10 mouse cellular contexts compared by ENCODE assay signal in the genomic region with DNA sequence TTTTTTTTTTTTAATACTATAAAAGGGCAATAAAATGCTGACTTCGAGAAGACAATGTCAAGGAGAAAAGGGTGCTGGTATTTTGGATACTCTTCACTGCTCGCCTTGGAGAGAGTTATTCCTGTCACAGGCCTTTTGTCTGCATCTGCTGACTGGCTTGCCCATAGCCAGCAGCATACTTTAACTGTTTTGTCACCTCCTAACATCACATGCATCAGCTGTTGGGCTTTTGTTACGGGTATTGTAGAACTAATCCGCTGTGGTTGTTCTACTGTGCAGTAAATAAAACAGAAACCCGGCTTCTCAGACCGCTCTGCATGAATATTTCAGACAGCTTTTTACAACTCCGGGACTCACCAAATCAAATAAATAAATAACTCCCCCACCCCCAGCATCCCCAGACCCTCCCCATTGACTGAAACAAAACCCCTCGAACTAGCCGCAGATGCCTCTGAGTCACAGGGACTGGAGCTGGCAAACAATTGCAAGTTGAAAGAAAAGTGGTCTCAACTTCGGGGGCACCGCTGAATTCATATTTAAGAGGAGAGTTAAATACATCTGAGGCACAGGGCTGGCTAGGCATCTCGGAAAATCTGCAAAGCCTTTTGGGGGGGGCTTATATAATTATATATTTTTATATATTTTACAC. TPM values are rescaled to one million over a fixed set of nuclear protein-coding genes. Genes with fewer than 3 reads are reported as not detected.
A peak's percentile ranks its signal among the peaks of the same experiment; 100 is the strongest.
DNase-seq lines count a peak whose midpoint lies in the region; ATAC-seq and TF ChIP-seq lines count a peak whose summit lies in the region.
"Had no signal": no experiment of that assay in that cellular context is flagged by ENCODE, and none has a peak within 500 bp of the region (broad histone marks: within the 10 kb centered on the region; RNA-seq: fewer than 3 reads in every experiment).

No protein-coding gene starts in this region.

- H3K36me3 ChIP-seq in forebrain, embryonic 11.5 days (ENCODE audit: control insufficient read depth, insufficient read depth, low read length) = no peaks in the 10 kb centered on the region
- H3K36me3 ChIP-seq in forebrain, postnatal 0 days (ENCODE audit: insufficient read depth) = no peaks in the 10 kb centered on the region
- H3K36me3 ChIP-seq in embryonic facial prominence, embryonic 13.5 days = no peaks in the 10 kb centered on the region
- H3K36me3 ChIP-seq in heart, embryonic 16.5 days (ENCODE audit: control insufficient read depth, insufficient read depth) = no peaks in the 10 kb centered on the region
- 0 out of 2 replicates have a peak, but pooled peaks cover under 1% of the 10 kb centered on the region for H3K36me3 ChIP-seq in midbrain, embryonic 14.5 days (ENCODE audit: control insufficient read depth, insufficient read depth, low read length)
- H3K36me3 ChIP-seq in intestine, postnatal 0 days (ENCODE audit: control insufficient read depth, insufficient read depth) = no peaks in the 10 kb centered on the region

- peaks cover 14% of the 10 kb centered on the region for H3K4me1 ChIP-seq in forebrain, embryonic 11.5 days (replicated peaks; ENCODE audit: control insufficient read depth, insufficient read depth, low read length)
- no peaks in the 10 kb centered on the region for H3K4me1 ChIP-seq in forebrain, postnatal 0 days (ENCODE audit: insufficient read depth)
- H3K4me1 ChIP-seq in embryonic facial prominence, embryonic 13.5 days = peaks cover 8% of the 10 kb centered on the region
- peaks cover 42% of the 10 kb centered on the region for H3K4me1 ChIP-seq in heart, embryonic 16.5 days (ENCODE audit: control insufficient read depth, insufficient read depth, low read length)
- peaks cover 43% of the 10 kb centered on the region for H3K4me1 ChIP-seq in midbrain, embryonic 14.5 days (ENCODE audit: control insufficient read depth, insufficient read depth, low read length)
- no peaks in the 10 kb centered on the region for H3K4me1 ChIP-seq in intestine, postnatal 0 days (replicated peaks; ENCODE audit: control insufficient read depth, insufficient read depth, low read length)

- ATAC-seq in forebrain, embryonic 11.5 days (replicated peaks; ENCODE audit: low FRiP score) = peak; percentile 55; the same call in 1 of the 2 replicates
- no peak for ATAC-seq in forebrain, postnatal 0 days
- ATAC-seq in embryonic facial prominence, embryonic 13.5 days (ENCODE audit: insufficient number of reproducible peaks, insufficient read depth, low FRiP score, low TSS enrichment, low read depth) = no peak
- peak; percentile 59 for ATAC-seq in heart, embryonic 16.5 days (replicated peaks; ENCODE audit: extremely low read depth, insufficient read depth, low FRiP score)
- ATAC-seq in midbrain, embryonic 14.5 days (ENCODE audit: low FRiP score, low TSS enrichment) = peak; percentile 76; the same call in 1 of the 2 replicates
- no peak for ATAC-seq in intestine, postnatal 0 days
- ATAC-seq in erythroid progenitor cell, adult 5-6 weeks (replicated peaks; ENCODE audit: low FRiP score, poor library complexity, severe bottlenecking) = no peak

- no peaks in the 10 kb centered on the region; the same call in 1 of the 2 replicates for H3K27me3 ChIP-seq in forebrain, embryonic 11.5 days (ENCODE audit: control insufficient read depth, insufficient read depth, low read length)
- H3K27me3 ChIP-seq in forebrain, postnatal 0 days (ENCODE audit: insufficient read depth, low read length) = peaks cover 6% of the 10 kb centered on the region
- H3K27me3 ChIP-seq in embryonic facial prominence, embryonic 13.5 days = peaks cover 12% of the 10 kb centered on the region
- H3K27me3 ChIP-seq in heart, embryonic 16.5 days (ENCODE audit: control insufficient read depth, insufficient read depth, low read length) = no peaks in the 10 kb centered on the region
- no peaks in the 10 kb centered on the region for H3K27me3 ChIP-seq in midbrain, embryonic 14.5 days (ENCODE audit: control insufficient read depth, insufficient read depth, low read length)
- no peaks in the 10 kb centered on the region for H3K27me3 ChIP-seq in intestine, postnatal 0 days (replicated peaks; ENCODE audit: control insufficient read depth, insufficient read depth, low read length)

- peak overlapping the region; percentile 9; the same call in 1 of the 2 replicates for H3K4me2 ChIP-seq in forebrain, embryonic 11.5 days (ENCODE audit: low read depth, low read length, severe bottlenecking)
- no peak overlapping the region for H3K4me2 ChIP-seq in forebrain, postnatal 0 days (ENCODE audit: low read depth)
- peak overlapping the region; percentile 37 for H3K4me2 ChIP-seq in embryonic facial prominence, embryonic 13.5 days
- peak overlapping the region; percentile 5; the same call in 1 of the 2 replicates for H3K4me2 ChIP-seq in heart, embryonic 16.5 days (ENCODE audit: low read depth, low read length)
- H3K4me2 ChIP-seq in midbrain, embryonic 14.5 days (ENCODE audit: low read length) = peak overlapping the region; percentile 35
- no peak overlapping the region for H3K4me2 ChIP-seq in intestine, postnatal 0 days (replicated peaks; ENCODE audit: low read depth)

- no peak for DNase-seq in forebrain, embryonic 11.5 days (ENCODE audit: low spot score)
- DNase-seq in forebrain, postnatal 0 days = no peak
- peak; percentile 74 for DNase-seq in midbrain, embryonic 14.5 days
- DNase-seq in thymus, adult 18-20 months = no peak
- DNase-seq: gastrocnemius, postnatal 36 days had no signal

- no peaks in the 10 kb centered on the region for H3K9me3 ChIP-seq in forebrain, embryonic 11.5 days (ENCODE audit: control insufficient read depth, low read length)
- H3K9me3 ChIP-seq in forebrain, postnatal 0 days (ENCODE audit: low read length) = no peaks in the 10 kb centered on the region
- no peaks in the 10 kb centered on the region for H3K9me3 ChIP-seq in embryonic facial prominence, embryonic 13.5 days
- H3K9me3 ChIP-seq in heart, embryonic 16.5 days (replicated peaks; ENCODE audit: control insufficient read depth, low read length) = no peaks in the 10 kb centered on the region
- H3K9me3 ChIP-seq in midbrain, embryonic 14.5 days (ENCODE audit: control insufficient read depth, low read length) = no peaks in the 10 kb centered on the region
- no peaks in the 10 kb centered on the region for H3K9me3 ChIP-seq in intestine, postnatal 0 days (ENCODE audit: control insufficient read depth)

- H3K27ac ChIP-seq in forebrain, embryonic 11.5 days (ENCODE audit: low read depth, low read length) = no peak overlapping the region
- no peak overlapping the region for H3K27ac ChIP-seq in forebrain, postnatal 0 days (ENCODE audit: low read depth, low read length)
- no peak overlapping the region for H3K27ac ChIP-seq in embryonic facial prominence, embryonic 13.5 days
- peak overlapping the region; percentile 97 for H3K27ac ChIP-seq in heart, embryonic 16.5 days (ENCODE audit: low read length)
- no peak overlapping the region for H3K27ac ChIP-seq in midbrain, embryonic 14.5 days (replicated peaks; ENCODE audit: low read depth, low read length)
- H3K27ac ChIP-seq in intestine, postnatal 0 days (ENCODE audit: low read depth, low read length) = no peak overlapping the region

- H3K9ac ChIP-seq in forebrain, embryonic 11.5 days (ENCODE audit: low read length) = no peak overlapping the region
- no peak overlapping the region for H3K9ac ChIP-seq in forebrain, postnatal 0 days
- no peak overlapping the region for H3K9ac ChIP-seq in embryonic facial prominence, embryonic 13.5 days
- peak overlapping the region; percentile 61; the same call in 1 of the 2 replicates for H3K9ac ChIP-seq in heart, embryonic 16.5 days (ENCODE audit: low read length)
- H3K9ac ChIP-seq in midbrain, embryonic 14.5 days (replicated peaks; ENCODE audit: low read length) = no peak overlapping the region
- no peak overlapping the region for H3K9ac ChIP-seq in intestine, postnatal 0 days (ENCODE audit: low read depth, low read length)

- TF ChIP-seq CTCF in forebrain, postnatal 0 days (IDR thresholded peaks at IDR 0.05; ENCODE audit: low read depth) = no peak
- no peak for TF ChIP-seq CTCF in intestine, postnatal 0 days (IDR thresholded peaks at IDR 0.05; ENCODE audit: low read depth)

- WGBS in forebrain, embryonic 11.5 days = 15% methylated on average over 12 of the region's 12 CpGs
- 12% methylated on average over 12 of the region's 12 CpGs for WGBS in forebrain, postnatal 0 days
- WGBS in embryonic facial prominence, embryonic 13.5 days = 22% methylated on average over 12 of the region's 12 CpGs
- 37% methylated on average over 12 of the region's 12 CpGs for WGBS in heart, embryonic 16.5 days
- 4% methylated on average over 12 of the region's 12 CpGs for WGBS in midbrain, embryonic 14.5 days
- WGBS in intestine, postnatal 0 days = 54% methylated on average over 12 of the region's 12 CpGs

- H3K4me3 ChIP-seq in forebrain, embryonic 11.5 days (ENCODE audit: low read depth, low read length) = no peak overlapping the region
- H3K4me3 ChIP-seq in forebrain, postnatal 0 days (ENCODE audit: low read depth, low read length) = no peak overlapping the region
- no peak overlapping the region for H3K4me3 ChIP-seq in embryonic facial prominence, embryonic 13.5 days
- H3K4me3 ChIP-seq in heart, embryonic 16.5 days (ENCODE audit: low read length) = no peak overlapping the region
- H3K4me3 ChIP-seq in midbrain, embryonic 14.5 days (replicated peaks; ENCODE audit: low read depth, low read length) = no peak overlapping the region
- no peak overlapping the region for H3K4me3 ChIP-seq in intestine, postnatal 0 days (ENCODE audit: low read depth, low read length)

RNA-seq across cellular contexts. Expression of gene Prox1, which starts 41.7 kb away (rescaled TPM):
- polyA plus RNA-seq in forebrain, embryonic 11.5 days (2014; fragmentation: Nextera tagmentation; extraction: Ambion mirVana) = 7.6 and 8.5 TPM in 2 replicates
- total RNA-seq in forebrain, postnatal 0 days (2014; rRNA removed) = 13.4 and 24.8 TPM in 2 replicates
- 6.2 and 16.2 TPM in 2 replicates for polyA plus RNA-seq in forebrain, postnatal 0 days (2015; fragmentation: Nextera tagmentation; extraction: Ambion mirVana)
- 1.3 and 1.7 TPM in 2 replicates for polyA plus RNA-seq in embryonic facial prominence, embryonic 13.5 days (2015; fragmentation: Nextera tagmentation; extraction: Ambion mirVana)
- polyA plus RNA-seq in heart, embryonic 16.5 days (2015; fragmentation: Nextera tagmentation; extraction: Ambion mirVana) = 16.4 and 17.7 TPM in 2 replicates
- 7.8 and 10.7 TPM in 2 replicates for polyA plus RNA-seq in midbrain, embryonic 14.5 days (2014; fragmentation: Nextera tagmentation; extraction: Ambion mirVana)
- 1.4 and 1.5 TPM in 2 replicates for polyA plus RNA-seq in intestine, postnatal 0 days (2015; fragmentation: Nextera tagmentation; extraction: Ambion mirVana)
- not detected in 2 replicates for total RNA-seq in erythroid progenitor cell, adult 5-6 weeks (2015; ENCODE audit: low replicate concordance)
- not detected in 2 replicates for total RNA-seq in erythroid progenitor cell, adult 5-6 weeks (2017; ENCODE audit: low replicate concordance)
- total RNA-seq: megakaryocyte progenitor cell, adult 5-6 weeks had no signal

Comparison
In these comparisons a context has a peak if more than half of its experiments do, and no peak if none do; other contexts are left out.
1. ATAC-seq: peak in forebrain, embryonic 11.5 days (single experiment), heart, embryonic 16.5 days (single experiment) and midbrain, embryonic 14.5 days (single experiment); none in forebrain, postnatal 0 days (single experiment), embryonic facial prominence, embryonic 13.5 days (single experiment), intestine, postnatal 0 days (single experiment) and erythroid progenitor cell, adult 5-6 weeks (single experiment).
2. H3K4me2 ChIP-seq: peak in forebrain, embryonic 11.5 days (single experiment), embryonic facial prominence, embryonic 13.5 days (single experiment), heart, embryonic 16.5 days (single experiment) and midbrain, embryonic 14.5 days (single experiment); none in forebrain, postnatal 0 days (single experiment) and intestine, postnatal 0 days (single experiment).